Mouse (Mus musculus) E14TG2a.4 (cell line): ENCODE measurements at regions not wholly inside any gene's neighbourhood (a gene's known extent, or its start where the extent isn't known, plus 50 kb on each side); places are given as distances from the start of the nearest gene placed in this dataset.

Experiments used
- H3K27me3 ChIP-seq: 2 replicates; pipeline ENCODE4 v1.6.1; 2014; ENCODE audit warnings: low read length, control low read depth; ENCODE audit not compliant: insufficient read depth
- H3K36me3 ChIP-seq: 2 replicates; pipeline ENCODE4 v1.6.1; 2014; ENCODE audit warnings: low read length, control low read depth; ENCODE audit not compliant: insufficient read depth
- H3K4me1 ChIP-seq: replicated peaks from 2 replicates; pipeline ENCODE4 v1.6.1; 2014; ENCODE audit warnings: low read depth, low read length, control low read depth
- H3K4me3 ChIP-seq: replicated peaks from 2 replicates; pipeline ENCODE4 v1.5.1; 2014; ENCODE audit warnings: mild to moderate bottlenecking, low read length
- H3K9me3 ChIP-seq: 2 replicates; pipeline ENCODE4 v1.6.1; 2014; ENCODE audit warnings: low read length, control low read depth
- CTCF ChIP-seq: conservative IDR thresholded peaks from 2 replicates; pipeline ENCODE4 v1.5.1; 2014; ENCODE audit warnings: low read length
- NANOG ChIP-seq: IDR thresholded peaks from 2 replicates; pipeline ENCODE4 v1.6.1; 2014; ENCODE audit warnings: borderline replicate concordance, low read length, mixed read lengths
- POU5F1 ChIP-seq: IDR thresholded peaks from 2 replicates; pipeline ENCODE4 v1.6.1; 2014; ENCODE audit warnings: low read length, borderline replicate concordance

DNA sequence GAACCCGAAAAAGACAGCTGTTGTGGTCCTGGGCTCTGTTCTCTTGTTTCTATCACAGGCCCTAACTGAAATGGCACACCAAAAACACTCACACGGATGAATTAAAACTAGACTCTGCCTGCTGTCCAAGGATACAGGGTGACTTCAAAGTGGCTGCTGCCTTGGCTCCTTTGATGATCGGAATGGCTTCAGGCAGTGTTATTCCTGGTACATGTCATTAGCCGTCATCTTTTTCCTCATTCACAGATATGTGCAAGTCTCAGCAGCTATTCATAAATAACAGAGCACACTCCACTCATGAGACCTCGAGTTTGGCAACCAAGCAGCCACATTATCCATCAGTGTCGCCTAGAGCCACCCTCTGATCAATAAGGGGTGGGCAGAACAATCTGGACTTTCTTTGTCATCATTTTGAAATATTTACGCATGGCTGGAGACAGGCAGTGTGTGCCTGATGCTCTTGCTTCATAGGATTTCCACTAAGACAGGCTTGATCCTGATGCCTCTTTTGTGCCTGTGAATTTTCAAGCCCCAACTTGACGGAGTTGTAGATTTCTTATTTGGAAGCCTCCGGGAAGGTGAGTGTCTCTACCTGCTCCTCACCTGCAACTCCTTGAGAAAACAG lies 182.1 kb downstream of the Fndc1 start:
- H3K4me1 ChIP-seq, result no peaks in the 10 kb centered on the region
- H3K4me3 ChIP-seq, result no peak overlapping the region
- TF ChIP-seq POU5F1, result no peak
- TF ChIP-seq NANOG, result no peak
- no peak for TF ChIP-seq CTCF

DNA sequence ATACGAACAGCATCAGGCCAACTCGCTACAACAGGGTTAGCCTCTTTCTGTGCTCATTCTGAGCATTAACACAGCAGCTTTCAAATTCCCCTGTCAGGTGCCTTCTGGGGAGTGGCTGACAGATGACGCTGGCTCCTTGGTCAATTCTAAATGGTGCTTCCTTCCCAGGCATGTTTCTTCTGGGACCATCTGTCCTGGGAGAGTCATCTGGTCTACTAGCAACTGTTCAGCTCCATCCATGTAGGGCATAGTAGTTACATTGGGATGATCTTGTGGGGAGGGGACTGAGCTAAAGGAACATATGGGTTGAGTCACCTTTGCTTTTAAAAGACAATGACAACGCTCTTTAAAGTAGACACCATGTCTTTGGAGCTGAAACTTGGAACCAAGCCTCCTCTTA lies 183.5 kb downstream of the Fndc1 start:
- no peak overlapping the region for H3K4me3 ChIP-seq
- peaks cover 14% of the 10 kb centered on the region for H3K9me3 ChIP-seq
- H3K27me3 ChIP-seq, result no peaks in the 10 kb centered on the region
- no peak for TF ChIP-seq NANOG
- no peak for TF ChIP-seq POU5F1
- TF ChIP-seq CTCF, result no peak
- no peaks in the 10 kb centered on the region for H3K4me1 ChIP-seq
- H3K36me3 ChIP-seq, result no peaks in the 10 kb centered on the region

More for the DNA sequence above, 182.1 kb downstream of the Fndc1 start:
- Histone ChIP-seq H3K36me3 (no peaks in the 10 kb centered on the region), H3K9me3 (peaks cover 14% of the 10 kb centered on the region), H3K27me3 (no peaks in the 10 kb centered on the region)

DNA sequence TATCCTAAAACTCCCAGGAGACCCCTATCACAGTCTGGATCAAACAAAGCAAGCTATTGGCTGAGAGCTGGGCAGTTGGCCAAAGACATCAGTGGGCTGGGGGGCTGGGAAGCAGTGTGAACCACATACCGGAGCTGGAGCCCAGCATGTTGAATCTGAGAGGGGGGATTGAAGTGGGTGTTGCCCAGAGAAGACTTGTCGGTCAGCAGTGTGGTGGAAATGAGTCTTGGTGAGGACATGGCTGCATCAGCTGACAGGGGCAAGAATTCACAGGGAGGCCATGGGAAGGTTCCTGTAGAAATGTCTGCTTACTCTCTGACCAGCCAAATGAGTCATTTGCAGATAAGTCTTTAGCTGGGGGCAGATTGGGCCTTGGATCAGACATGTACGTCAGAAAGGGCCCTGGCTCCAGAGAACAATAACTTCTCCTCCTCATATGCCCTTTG lies 184.6 kb downstream of the Fndc1 start:
- Histone ChIP-seq H3K4me1 (no peaks in the 10 kb centered on the region), H3K4me3 (no peak overlapping the region), H3K36me3 (no peaks in the 10 kb centered on the region), H3K27me3 (no peaks in the 10 kb centered on the region), H3K9me3 (peaks cover 8% of the 10 kb centered on the region)
- no peak for TF ChIP-seq CTCF
- no peak for TF ChIP-seq NANOG

DNA sequence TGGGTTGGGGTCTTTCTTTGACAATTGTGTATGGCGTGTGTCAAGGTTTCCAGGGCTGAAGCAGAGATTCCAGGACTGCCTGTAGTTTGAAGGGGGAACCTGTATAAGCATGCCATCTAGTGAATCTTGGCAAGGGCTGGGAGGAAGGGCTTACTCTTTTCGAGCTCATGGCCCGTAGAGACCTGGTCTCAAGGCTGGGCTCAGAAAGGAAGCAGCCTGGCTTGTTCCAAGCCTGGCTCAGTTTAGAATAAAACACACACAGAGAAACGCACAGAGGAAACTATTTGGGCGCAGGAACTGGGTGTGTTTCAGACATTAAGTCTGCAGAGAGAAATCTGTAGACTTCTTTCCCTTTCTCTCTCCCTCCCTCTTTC lies 192.8 kb downstream of the Fndc1 start:
- Histone ChIP-seq H3K9me3 (peaks cover 7% of the 10 kb centered on the region; the same call in 1 of the 2 replicates), H3K4me3 (no peak overlapping the region), H3K4me1 (no peaks in the 10 kb centered on the region), H3K27me3 (no peaks in the 10 kb centered on the region), H3K36me3 (no peaks in the 10 kb centered on the region)
- no peak for TF ChIP-seq NANOG
- TF ChIP-seq POU5F1, result no peak
- TF ChIP-seq CTCF, result no peak

DNA sequence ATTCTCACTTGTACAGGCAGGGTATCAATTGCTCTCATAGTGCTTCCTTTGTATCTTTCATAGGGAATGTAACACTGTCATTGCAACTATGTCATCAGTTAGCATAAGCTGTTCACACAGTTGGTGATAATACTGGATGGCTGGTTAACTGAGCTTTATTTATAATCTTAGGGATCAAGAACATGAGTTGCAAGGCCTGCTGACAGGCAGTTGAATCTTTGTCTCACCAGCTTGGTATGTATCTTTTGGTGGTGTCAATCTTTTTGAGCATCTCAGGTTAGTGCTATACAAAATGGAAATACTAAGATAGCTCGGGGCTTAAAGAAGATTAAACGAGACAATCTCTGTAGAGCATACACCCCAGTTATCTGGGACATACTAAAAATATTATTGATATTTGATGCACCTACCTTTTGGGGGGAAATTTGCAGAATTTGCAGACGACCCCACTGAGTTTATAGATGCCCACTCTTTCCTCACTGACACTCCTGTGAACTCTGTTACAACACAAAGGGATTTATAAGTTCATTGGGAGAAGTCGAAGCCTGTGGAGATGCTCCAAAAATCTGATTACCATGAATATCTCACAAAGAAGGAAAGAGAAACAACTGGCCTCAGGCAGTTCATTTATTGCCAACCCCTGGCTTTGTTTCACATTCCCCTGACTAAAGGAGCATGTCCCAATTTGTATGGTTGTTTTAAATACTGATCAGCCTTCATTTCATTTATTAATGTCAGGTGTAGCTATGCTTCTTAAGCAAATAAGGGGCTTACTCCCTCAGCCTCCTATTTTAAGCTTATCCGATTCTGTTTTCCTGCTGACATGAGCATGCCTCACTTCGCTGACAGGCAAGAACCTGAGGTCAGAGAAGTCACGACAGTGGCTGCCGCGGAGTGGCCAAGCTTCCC lies 193.5 kb downstream of the Fndc1 start:
- TF ChIP-seq POU5F1 (no peak), CTCF (no peak), NANOG (no peak)

DNA sequence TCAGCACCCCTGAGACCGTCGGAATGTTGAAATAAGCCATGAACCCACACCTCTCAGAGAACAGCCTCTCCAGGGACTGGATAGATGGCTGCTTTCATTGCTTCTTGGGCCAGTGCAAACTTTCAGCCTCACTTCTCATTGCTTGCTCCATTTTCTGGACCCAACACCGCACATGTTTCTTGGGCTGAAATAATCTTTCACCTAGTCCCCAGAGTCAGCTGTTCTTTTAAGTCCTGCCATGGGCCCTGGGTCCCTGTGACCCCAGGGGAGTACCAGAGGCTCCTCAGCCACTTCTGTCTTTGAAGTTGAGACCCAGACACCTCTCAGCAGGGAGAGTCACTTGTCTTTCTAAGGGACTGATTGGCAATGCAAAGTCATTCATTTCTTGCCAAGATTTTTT lies 201.4 kb downstream of the Fndc1 start:
- no peak for TF ChIP-seq NANOG
- TF ChIP-seq CTCF, result no peak
- no peak for TF ChIP-seq POU5F1
- no peaks in the 10 kb centered on the region for H3K36me3 ChIP-seq

More for the DNA sequence above, 193.5 kb downstream of the Fndc1 start:
- Histone ChIP-seq H3K4me1 (no peaks in the 10 kb centered on the region), H3K36me3 (no peaks in the 10 kb centered on the region), H3K27me3 (no peaks in the 10 kb centered on the region), H3K4me3 (no peak overlapping the region), H3K9me3 (peaks cover 7% of the 10 kb centered on the region; the same call in 1 of the 2 replicates)

DNA sequence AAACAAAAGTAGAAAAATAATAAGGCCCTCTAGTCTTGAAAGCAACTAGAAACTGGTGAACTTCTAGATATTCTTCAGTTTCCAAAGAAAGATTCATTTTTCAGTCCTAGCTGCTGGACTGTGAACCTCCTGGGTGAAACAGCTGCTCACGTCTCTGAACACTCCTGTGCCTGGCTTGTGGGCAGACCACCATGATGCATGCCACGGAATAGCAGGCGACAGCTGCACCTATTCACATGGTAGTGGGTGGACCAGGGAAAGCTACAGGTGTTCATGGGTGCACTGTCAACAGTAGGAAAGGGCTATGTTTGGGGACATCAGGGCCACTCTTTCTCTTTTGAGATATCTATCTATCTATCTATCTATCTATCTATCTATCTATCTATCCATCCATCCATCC lies 203.7 kb downstream of the Fndc1 start:
- Histone ChIP-seq H3K36me3 (no peaks in the 10 kb centered on the region), H3K9me3 (no peaks in the 10 kb centered on the region), H3K4me1 (no peaks in the 10 kb centered on the region), H3K4me3 (no peak overlapping the region), H3K27me3 (no peaks in the 10 kb centered on the region)
- TF ChIP-seq NANOG (no peak), POU5F1 (no peak), CTCF (no peak)

More for the DNA sequence above, 201.4 kb downstream of the Fndc1 start:
- no peaks in the 10 kb centered on the region for H3K4me1 ChIP-seq
- H3K9me3 ChIP-seq, result no peaks in the 10 kb centered on the region
- H3K27me3 ChIP-seq, result no peaks in the 10 kb centered on the region
- no peak overlapping the region for H3K4me3 ChIP-seq

DNA sequence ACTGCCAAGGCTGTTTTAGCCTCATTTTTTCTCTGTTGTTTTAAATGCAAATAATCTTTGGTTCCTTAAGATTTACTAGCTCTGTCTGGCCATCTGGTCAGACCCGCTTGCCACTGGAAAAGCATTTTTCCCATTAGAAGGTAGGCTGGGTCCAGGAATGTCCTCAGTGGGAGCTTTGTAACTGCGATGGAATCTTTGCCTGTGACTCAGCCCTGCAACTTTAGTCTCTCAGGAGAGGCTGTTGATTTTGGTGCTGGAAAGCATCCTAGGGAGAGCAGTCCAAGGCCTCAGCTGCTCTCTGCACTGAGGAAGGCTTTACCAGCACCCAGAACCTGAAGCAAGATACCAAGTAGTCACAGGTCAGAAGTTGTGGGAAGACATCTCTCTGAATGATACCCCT lies 205.8 kb downstream of the Fndc1 start:
- H3K4me1 ChIP-seq, result no peaks in the 10 kb centered on the region
- H3K9me3 ChIP-seq, result no peaks in the 10 kb centered on the region
- TF ChIP-seq NANOG, result no peak
- no peak for TF ChIP-seq CTCF
- TF ChIP-seq POU5F1, result no peak
- no peak overlapping the region for H3K4me3 ChIP-seq
- H3K36me3 ChIP-seq, result no peaks in the 10 kb centered on the region
- no peaks in the 10 kb centered on the region for H3K27me3 ChIP-seq

DNA sequence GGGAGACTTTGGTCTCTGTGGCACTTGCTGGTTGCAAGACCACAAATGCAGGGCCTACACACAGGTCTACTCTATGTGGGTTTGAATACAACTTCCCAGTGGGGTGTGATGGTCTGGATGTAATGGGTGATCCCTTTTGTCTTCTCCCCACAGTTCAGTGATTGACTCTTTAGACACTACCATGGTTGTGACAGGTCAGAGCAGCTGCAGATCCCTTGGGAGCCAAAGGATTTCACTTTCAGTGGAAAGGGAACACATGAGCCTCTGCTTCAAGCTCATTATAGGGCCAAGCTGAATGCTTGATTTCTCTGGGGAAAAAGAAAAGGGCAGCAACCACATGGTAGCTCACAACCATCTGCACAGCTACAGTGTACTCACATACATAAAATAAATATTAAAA lies 206.9 kb downstream of the Fndc1 start:
- TF ChIP-seq CTCF (no peak), NANOG (no peak)
- Histone ChIP-seq H3K9me3 (no peaks in the 10 kb centered on the region), H3K4me3 (no peak overlapping the region), H3K27me3 (no peaks in the 10 kb centered on the region), H3K4me1 (no peaks in the 10 kb centered on the region), H3K36me3 (no peaks in the 10 kb centered on the region)
